Mouse (Mus musculus): ENCODE results near the gene Clip3. TPM values are rescaled to one million over a fixed set of nuclear protein-coding genes. Genes with fewer than 3 reads are reported as not detected.
A peak's percentile ranks its signal among the peaks of the same experiment; 100 is the strongest.

Gene Clip3
- polyA plus RNA-seq, 1 experiment from 2014 or later = 41.4 TPM

DNA sequence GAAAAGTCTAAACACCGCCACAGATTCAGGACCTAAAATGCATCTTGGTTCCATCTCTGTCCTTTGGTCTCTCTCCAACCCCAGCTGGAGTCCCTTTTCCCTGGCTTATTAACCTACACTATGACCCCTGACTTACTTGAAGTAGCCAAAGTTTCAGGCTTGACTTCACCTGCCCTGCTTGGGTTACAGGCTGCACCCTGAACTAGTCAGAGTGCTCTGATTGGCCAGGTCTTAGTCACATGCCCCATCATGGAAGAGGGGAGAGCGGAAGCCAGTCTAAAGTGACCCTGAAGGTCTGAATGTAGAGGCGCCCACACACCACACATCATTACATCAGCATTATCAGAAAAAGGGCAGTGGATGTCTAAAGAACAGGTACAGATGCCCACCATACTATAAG, 26.6 kb downstream of the Clip3 start:
- Histone ChIP-seq H3K27ac (ENCODE audit: low read depth) (no peak overlapping the region), H3K4me3 (ENCODE audit: low read depth, low read length) (no peak overlapping the region), H3K36me3 (ENCODE audit: control insufficient read depth, insufficient read depth, low read length) (0 out of 2 replicates have a peak, but pooled peaks cover 7% of the 10 kb centered on the region), H3K4me2 (ENCODE audit: low read length) (no peak overlapping the region), H3K9ac (ENCODE audit: low read length) (no peak overlapping the region), H3K4me1 (replicated peaks; ENCODE audit: control insufficient read depth, insufficient read depth, low read length) (peaks cover 26% of the 10 kb centered on the region), H3K9me3 (ENCODE audit: control insufficient read depth, low read length) (no peaks in the 10 kb centered on the region), H3K27me3 (replicated peaks; ENCODE audit: control insufficient read depth, insufficient read depth, low read length) (no peaks in the 10 kb centered on the region)
- WGBS = 92% methylated on average over 3 of the region's 3 CpGs
- DNase-seq (ENCODE audit: low spot score) (no peak), ATAC-seq (replicated peaks; ENCODE audit: low FRiP score, low TSS enrichment, low read depth) (no peak)

DNA sequence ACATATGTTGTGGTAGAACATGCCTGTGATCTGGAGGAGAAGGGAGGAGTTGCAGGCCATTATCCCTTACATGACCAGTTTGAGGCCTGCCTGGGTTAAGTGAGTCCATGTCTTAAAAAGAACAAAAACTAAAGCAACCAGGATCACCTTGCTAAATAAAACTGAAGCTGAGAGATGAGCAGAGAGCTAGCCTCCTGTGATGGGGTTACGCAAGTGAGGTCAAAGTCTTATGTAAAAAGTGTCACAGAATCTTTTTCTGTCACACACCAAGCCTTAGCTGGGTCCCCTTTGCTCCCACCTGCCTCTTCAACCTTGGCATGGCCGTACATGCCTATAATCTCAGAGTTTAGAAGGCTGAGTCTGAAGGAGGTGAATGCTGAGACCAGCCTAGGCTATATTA, 29.4 kb downstream of the Clip3 start:
- H3K36me3 ChIP-seq (ENCODE audit: control insufficient read depth, insufficient read depth, low read length) = 0 out of 2 replicates have a peak, but pooled peaks cover 7% of the 10 kb centered on the region
- peak overlapping the region; percentile 71 for H3K9ac ChIP-seq (ENCODE audit: low read length)
- H3K4me3 ChIP-seq (ENCODE audit: low read depth, low read length) = peak overlapping the region; percentile 68; the same call in 1 of the 2 replicates
- no peak for DNase-seq (ENCODE audit: low spot score)
- no peak for ATAC-seq (replicated peaks; ENCODE audit: low FRiP score, low TSS enrichment, low read depth)
- peaks cover 15% of the 10 kb centered on the region for H3K4me1 ChIP-seq (replicated peaks; ENCODE audit: control insufficient read depth, insufficient read depth, low read length)
- H3K9me3 ChIP-seq (ENCODE audit: control insufficient read depth, low read length) = no peaks in the 10 kb centered on the region
- H3K4me2 ChIP-seq (ENCODE audit: low read length) = peak overlapping the region; percentile 74
- 76% methylated on average over 2 of the region's 2 CpGs for WGBS
- no peak overlapping the region for H3K27ac ChIP-seq (ENCODE audit: low read depth)
- no peaks in the 10 kb centered on the region for H3K27me3 ChIP-seq (replicated peaks; ENCODE audit: control insufficient read depth, insufficient read depth, low read length)

DNA sequence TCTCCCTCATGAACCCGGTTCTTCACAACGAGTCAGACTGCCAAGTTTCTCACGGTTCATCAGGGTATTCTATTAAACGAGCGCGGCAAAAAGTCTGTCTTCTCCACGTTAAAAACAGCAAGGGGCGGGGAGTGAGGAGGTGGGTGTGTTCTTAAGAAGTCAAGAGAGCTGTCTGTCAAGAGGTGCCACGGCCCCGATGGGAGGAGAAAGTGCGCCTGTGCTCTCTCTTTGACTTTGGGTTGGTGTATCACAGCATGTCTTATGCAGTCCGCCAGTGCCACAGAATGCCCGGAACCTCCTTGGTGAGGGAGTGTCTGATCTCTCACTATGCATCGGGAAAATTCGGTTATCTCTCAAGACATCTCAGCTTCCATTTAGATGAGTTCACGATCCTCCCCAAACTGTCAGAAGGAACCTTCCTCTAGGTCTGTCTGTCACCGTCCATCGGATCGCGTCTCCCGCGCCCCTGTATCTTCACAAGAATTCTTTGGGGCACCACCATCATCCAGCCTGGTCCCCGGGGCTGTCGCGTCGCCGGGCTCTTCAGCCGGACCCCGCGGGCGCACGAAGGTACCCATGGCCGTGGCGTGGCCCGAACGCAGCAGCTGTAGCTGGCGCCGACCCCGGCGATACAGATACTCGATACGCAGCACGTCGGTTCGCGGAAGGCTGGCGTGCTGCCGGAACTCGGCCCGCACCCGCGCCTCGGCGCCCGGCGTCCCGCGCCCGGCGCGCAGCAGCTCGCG, 30.2 kb downstream of the Clip3 start, which contains the start of gene E130208F15Rik:
Gene E130208F15Rik (plus strand): TSS at position 202 of the 746 bp plus-strand sequence.
- ATAC-seq (replicated peaks; ENCODE audit: low FRiP score, low TSS enrichment, low read depth) (peak; percentile 63), DNase-seq (ENCODE audit: low spot score) (peak; percentile 78)
- Histone ChIP-seq H3K27ac (ENCODE audit: low read depth) (peak within 1 kb of the TSS; percentile 81), H3K4me2 (ENCODE audit: low read length) (peak within 1 kb of the TSS; percentile 74), H3K9ac (ENCODE audit: low read length) (peak within 1 kb of the TSS; percentile 71), H3K27me3 (replicated peaks; ENCODE audit: control insufficient read depth, insufficient read depth, low read length) (no peaks in the 10 kb centered on the region), H3K9me3 (ENCODE audit: control insufficient read depth, low read length) (no peaks in the 10 kb centered on the region), H3K4me1 (replicated peaks; ENCODE audit: control insufficient read depth, insufficient read depth, low read length) (peaks cover 13% of the 10 kb centered on the region), H3K36me3 (ENCODE audit: control insufficient read depth, insufficient read depth, low read length) (0 out of 2 replicates have a peak, but pooled peaks cover 4% of the 10 kb centered on the region), H3K4me3 (ENCODE audit: low read depth, low read length) (peak within 1 kb of the TSS; percentile 68)
- under 1% methylated on average over 63 of the region's 63 CpGs for WGBS

DNA sequence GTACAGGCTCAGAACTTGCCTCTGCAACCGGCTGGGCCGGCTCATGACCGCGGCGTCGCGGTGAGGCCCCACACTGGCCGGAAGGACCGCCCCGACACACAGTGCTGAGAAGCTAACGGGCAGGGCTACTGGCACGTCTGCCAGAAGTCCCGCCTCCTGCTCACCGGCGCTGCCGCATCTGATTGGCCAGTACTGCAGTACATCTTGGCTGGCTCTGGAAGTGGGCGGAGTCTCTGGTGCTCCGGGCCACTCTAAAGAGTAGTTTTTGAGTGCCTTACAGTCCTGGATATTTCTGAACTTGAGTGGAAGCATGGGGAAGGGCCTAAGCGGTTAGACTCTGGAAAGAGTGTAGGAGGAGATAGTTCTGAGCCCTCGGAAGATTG, 30.7 kb downstream of the Clip3 start:
- Histone ChIP-seq H3K27ac (ENCODE audit: low read depth) (peak overlapping the region; percentile 81), H3K9ac (ENCODE audit: low read length) (peak overlapping the region; percentile 71), H3K4me3 (ENCODE audit: low read depth, low read length) (peak overlapping the region; percentile 68), H3K27me3 (replicated peaks; ENCODE audit: control insufficient read depth, insufficient read depth, low read length) (no peaks in the 10 kb centered on the region), H3K9me3 (ENCODE audit: control insufficient read depth, low read length) (no peaks in the 10 kb centered on the region), H3K36me3 (ENCODE audit: control insufficient read depth, insufficient read depth, low read length) (no peaks in the 10 kb centered on the region), H3K4me1 (replicated peaks; ENCODE audit: control insufficient read depth, insufficient read depth, low read length) (peaks cover 13% of the 10 kb centered on the region), H3K4me2 (ENCODE audit: low read length) (peak overlapping the region; percentile 74)
- DNase-seq (ENCODE audit: low spot score) = peak; percentile 93
- peak; percentile 99 for ATAC-seq (replicated peaks; ENCODE audit: low FRiP score, low TSS enrichment, low read depth)
- WGBS = under 1% methylated on average over 20 of the region's 20 CpGs

DNA sequence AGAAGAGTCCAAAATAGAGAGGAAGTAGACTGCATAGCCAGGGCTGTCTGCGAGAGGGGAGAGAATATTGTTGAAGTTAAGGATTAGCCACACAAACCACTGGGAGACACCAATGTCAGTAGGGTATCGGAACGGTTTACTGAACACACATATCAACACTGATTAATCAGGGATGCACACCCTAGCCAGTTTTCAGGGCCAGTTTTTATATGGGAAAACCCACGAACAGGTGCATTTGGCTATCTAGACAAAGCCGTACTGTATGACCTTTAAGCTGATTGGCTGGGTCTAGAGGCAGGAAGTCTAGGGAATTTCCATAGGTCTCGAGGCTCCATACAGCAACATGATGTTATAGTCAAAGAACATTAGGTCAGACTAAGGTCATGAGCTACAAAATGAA, 31.3 kb downstream of the Clip3 start:
- peak overlapping the region; percentile 68 for H3K4me3 ChIP-seq (ENCODE audit: low read depth, low read length)
- no peaks in the 10 kb centered on the region for H3K36me3 ChIP-seq (ENCODE audit: control insufficient read depth, insufficient read depth, low read length)
- no peak for DNase-seq (ENCODE audit: low spot score)
- no peaks in the 10 kb centered on the region for H3K9me3 ChIP-seq (ENCODE audit: control insufficient read depth, low read length)
- H3K27ac ChIP-seq (ENCODE audit: low read depth) = peak overlapping the region; percentile 79; the same call in 1 of the 2 replicates
- no peaks in the 10 kb centered on the region for H3K27me3 ChIP-seq (replicated peaks; ENCODE audit: control insufficient read depth, insufficient read depth, low read length)
- peak overlapping the region; percentile 44 for H3K9ac ChIP-seq (ENCODE audit: low read length)
- ATAC-seq (replicated peaks; ENCODE audit: low FRiP score, low TSS enrichment, low read depth) = no peak
- WGBS = 34% methylated on average over 6 of the region's 6 CpGs
- H3K4me2 ChIP-seq (ENCODE audit: low read length) = peak overlapping the region; percentile 74
- H3K4me1 ChIP-seq (replicated peaks; ENCODE audit: control insufficient read depth, insufficient read depth, low read length) = peaks cover 13% of the 10 kb centered on the region

DNA sequence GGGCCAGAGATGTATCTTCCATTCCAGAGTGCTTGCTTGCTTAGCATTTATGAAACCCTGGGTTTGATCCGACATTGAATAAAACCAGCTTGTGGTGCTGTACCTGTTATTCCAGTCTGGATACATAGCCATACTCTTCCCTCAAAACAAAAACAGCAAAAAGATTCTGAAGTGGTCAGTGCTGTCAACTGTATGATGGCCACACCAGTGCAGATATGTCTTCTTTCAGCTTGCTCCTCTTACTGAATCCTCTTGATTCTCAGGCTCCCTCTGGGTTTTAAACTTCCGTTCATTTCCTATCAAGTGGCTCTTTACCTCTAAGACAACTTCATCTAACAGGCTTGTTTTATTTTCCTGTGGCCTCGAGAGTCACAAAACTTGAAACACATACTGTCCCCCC, 32.3 kb downstream of the Clip3 start, which contains the start of gene Sdhaf1:
Gene Sdhaf1 (minus strand): TSS at position 101 of the 400 bp plus-strand sequence.
- Histone ChIP-seq H3K9me3 (ENCODE audit: control insufficient read depth, low read length) (no peaks in the 10 kb centered on the region), H3K36me3 (ENCODE audit: control insufficient read depth, insufficient read depth, low read length) (no peaks in the 10 kb centered on the region), H3K4me2 (ENCODE audit: low read length) (peak within 1 kb of the TSS; percentile 74), H3K9ac (ENCODE audit: low read length) (peak within 1 kb of the TSS; percentile 44), H3K27ac (ENCODE audit: low read depth) (peak within 1 kb of the TSS; percentile 79; the same call in 1 of the 2 replicates), H3K4me3 (ENCODE audit: low read depth, low read length) (peak within 1 kb of the TSS; percentile 68), H3K4me1 (replicated peaks; ENCODE audit: control insufficient read depth, insufficient read depth, low read length) (peaks cover 13% of the 10 kb centered on the region), H3K27me3 (replicated peaks; ENCODE audit: control insufficient read depth, insufficient read depth, low read length) (no peaks in the 10 kb centered on the region)
- DNase-seq (ENCODE audit: low spot score) (no peak), ATAC-seq (replicated peaks; ENCODE audit: low FRiP score, low TSS enrichment, low read depth) (no peak)
- 79% methylated on average over 3 of the region's 3 CpGs for WGBS

DNA sequence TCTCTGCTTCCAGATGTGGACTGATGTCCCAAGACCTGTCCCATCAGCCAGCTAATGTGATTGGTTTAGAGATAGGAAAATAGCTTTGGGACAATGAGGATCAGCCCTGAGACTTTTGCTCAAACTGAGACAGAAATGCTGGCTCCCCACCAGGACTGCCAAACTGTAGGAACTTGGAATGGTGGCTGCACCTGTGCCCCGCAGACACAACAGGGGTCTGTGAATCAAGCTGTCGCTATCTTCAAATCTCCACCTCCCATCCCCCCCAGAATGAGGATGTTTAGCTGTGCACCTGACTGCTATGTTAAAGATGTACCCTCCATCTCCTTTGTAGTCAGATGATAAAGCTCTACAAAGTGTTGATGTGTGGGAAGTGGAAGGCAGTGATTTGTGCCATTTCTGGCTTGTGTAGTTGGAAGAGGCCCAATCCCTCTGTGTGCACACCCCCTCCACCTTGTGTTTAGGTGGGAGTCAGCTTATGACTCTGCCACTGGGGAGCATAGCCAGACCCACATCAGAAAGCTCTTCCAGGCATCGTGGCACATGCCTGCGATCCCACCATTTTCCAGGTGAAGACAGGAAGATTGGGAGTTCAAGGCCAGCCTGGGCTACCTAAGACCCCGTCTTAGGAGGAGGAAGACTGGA, 32.9 kb downstream of the Clip3 start:
- no peak overlapping the region for H3K4me3 ChIP-seq (ENCODE audit: low read depth, low read length)
- H3K4me2 ChIP-seq (ENCODE audit: low read length) = no peak overlapping the region
- WGBS = 78% methylated on average over 5 of the region's 5 CpGs
- H3K36me3 ChIP-seq (ENCODE audit: control insufficient read depth, insufficient read depth, low read length) = no peaks in the 10 kb centered on the region
- H3K4me1 ChIP-seq (replicated peaks; ENCODE audit: control insufficient read depth, insufficient read depth, low read length) = peaks cover 13% of the 10 kb centered on the region
- H3K9ac ChIP-seq (ENCODE audit: low read length) = no peak overlapping the region
- no peak for DNase-seq (ENCODE audit: low spot score)
- H3K27ac ChIP-seq (ENCODE audit: low read depth) = no peak overlapping the region
- no peaks in the 10 kb centered on the region for H3K9me3 ChIP-seq (ENCODE audit: control insufficient read depth, low read length)
- ATAC-seq (replicated peaks; ENCODE audit: low FRiP score, low TSS enrichment, low read depth) = no peak
- no peaks in the 10 kb centered on the region for H3K27me3 ChIP-seq (replicated peaks; ENCODE audit: control insufficient read depth, insufficient read depth, low read length)

DNA sequence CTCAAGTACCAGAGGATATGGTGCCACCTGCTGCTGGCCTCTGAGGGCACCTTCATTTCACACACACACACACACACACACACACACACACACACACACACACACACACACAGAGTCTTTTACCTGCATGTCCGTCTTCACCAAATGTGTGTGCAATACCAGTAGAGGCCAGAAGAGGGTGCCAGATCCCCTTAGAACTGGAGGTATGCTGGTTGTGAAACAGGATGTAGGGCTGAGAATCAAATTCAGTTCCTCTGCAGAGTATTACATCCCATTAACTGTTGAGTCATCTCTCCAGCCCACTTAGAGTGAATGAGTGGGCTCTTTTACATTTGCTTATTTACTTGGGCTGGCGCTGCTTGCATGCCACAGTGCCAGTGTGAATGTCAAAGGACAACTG, 33.8 kb downstream of the Clip3 start:
- no peaks in the 10 kb centered on the region for H3K9me3 ChIP-seq (ENCODE audit: control insufficient read depth, low read length)
- no peak overlapping the region for H3K4me2 ChIP-seq (ENCODE audit: low read length)
- ATAC-seq (replicated peaks; ENCODE audit: low FRiP score, low TSS enrichment, low read depth) = no peak
- WGBS = 46% methylated on average over 2 of the region's 2 CpGs
- peaks cover 13% of the 10 kb centered on the region for H3K4me1 ChIP-seq (replicated peaks; ENCODE audit: control insufficient read depth, insufficient read depth, low read length)
- no peak overlapping the region for H3K27ac ChIP-seq (ENCODE audit: low read depth)
- no peak overlapping the region for H3K9ac ChIP-seq (ENCODE audit: low read length)
- H3K4me3 ChIP-seq (ENCODE audit: low read depth, low read length) = no peak overlapping the region
- no peaks in the 10 kb centered on the region for H3K27me3 ChIP-seq (replicated peaks; ENCODE audit: control insufficient read depth, insufficient read depth, low read length)
- peak; percentile 82 for DNase-seq (ENCODE audit: low spot score)
- no peaks in the 10 kb centered on the region for H3K36me3 ChIP-seq (ENCODE audit: control insufficient read depth, insufficient read depth, low read length)

All from intestine, embryonic 14.5 days (tissue).